Mouse (Mus musculus) 416B (cell line): ENCODE measurements at regions not wholly inside any gene's neighbourhood (a gene's known extent, or its start where the extent isn't known, plus 50 kb on each side); places are given as distances from the start of the nearest gene placed in this dataset.

Source experiments
- DNase-seq: peaks from one replicate; pipeline ENCODE4 v3.0.0; 2011; ENCODE audit warnings: low read depth

GRCm38 (mm10) chr7:142835319-142835718, 92.1 kb upstream of the Ins2 start:
- DNase-seq = no peak

GRCm38 (mm10) chr7:142830969-142831673, 87.9 kb upstream of the Ins2 start:
- DNase-seq = no peak

DNA sequence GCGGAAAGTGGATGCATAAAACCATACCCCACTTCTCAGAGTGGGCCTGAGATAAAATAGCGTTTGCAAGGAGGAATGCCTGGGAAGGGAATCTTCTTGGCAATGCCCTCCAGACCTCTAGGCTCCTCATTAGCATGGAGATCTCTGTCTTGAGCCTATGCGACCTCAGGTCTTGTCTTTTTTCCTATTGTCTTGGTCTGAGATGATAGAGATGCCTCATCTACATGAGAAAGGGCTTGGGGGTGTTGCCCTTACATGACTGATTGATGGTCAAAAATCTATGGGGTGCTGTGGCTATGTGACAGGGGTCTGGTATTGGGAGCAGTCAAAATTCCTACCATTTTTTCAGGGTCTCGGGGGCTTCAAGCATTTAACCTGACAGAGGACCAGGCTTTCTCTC, 67.5 kb upstream of the Ins2 start:
- no peak for DNase-seq

DNA sequence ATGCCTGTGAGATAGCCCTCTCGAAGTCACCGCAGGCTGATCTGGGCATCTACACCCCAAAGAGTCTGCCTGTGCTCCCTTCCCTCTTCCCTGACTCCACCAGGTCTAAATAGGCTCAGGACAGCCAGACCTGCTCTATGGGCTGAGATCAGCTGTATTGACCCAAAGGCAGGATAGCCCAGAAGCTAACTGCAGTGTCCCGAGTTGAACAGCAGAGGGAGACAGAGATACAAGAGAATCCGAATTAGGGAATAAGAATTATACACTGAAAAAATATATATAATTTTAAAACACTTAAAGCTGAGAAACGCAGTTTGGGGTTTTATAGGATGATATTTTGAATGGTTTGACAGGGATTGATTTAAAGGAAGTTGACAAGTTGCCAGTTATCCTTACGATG, 56.2 kb upstream of the Ins2 start:
- peak; percentile 47 for DNase-seq

DNA sequence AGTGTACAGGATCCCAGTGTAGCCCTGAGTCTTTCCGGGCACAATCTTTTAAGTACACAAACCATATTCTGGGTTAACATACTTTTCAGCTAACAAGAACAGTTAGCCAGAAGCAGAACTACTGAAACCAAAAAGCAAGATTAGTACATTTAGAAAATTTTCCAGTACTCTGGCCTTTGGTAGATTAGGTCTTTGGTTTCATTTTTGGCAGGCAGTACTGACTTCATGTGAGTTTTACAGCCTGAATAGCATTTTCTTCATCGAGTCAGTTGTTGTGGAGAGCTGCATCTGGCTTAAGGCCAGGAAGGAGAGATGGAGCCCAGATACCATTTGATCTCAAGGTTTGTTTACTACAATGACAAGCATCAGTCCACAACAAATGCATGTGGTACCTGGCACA, 51.3 kb upstream of the Ins2 start:
- no peak for DNase-seq
